Mouse (Mus musculus) forebrain, postnatal 0 days (tissue): ENCODE results near the gene Tnik. TPM values are rescaled to one million over a fixed set of nuclear protein-coding genes. Genes with fewer than 3 reads are reported as not detected.
A peak's percentile ranks its signal among the peaks of the same experiment; 100 is the strongest.

Source experiments
- ATAC-seq: fragments of 200-750 bp; cut with Nextera tagmentation; 2 replicates; pipeline ENCODE4 v1.8.0; 2017; ENCODE audit warnings: mild to moderate bottlenecking, moderate library complexity
- DNase-seq: peaks from one replicate; pipeline ENCODE4 v3.0.0-alpha.2; 2015
- H3K27ac ChIP-seq: fragments of 300-500 bp; sonication (generic); 2 replicates; pipeline ENCODE4 v1.5.1; 2014; ENCODE audit warnings: low read depth, mild to moderate bottlenecking, antibody characterized with exemption, low read length, moderate library complexity, mixed read lengths
- H3K27me3 ChIP-seq: fragments of 300-500 bp; sonication (generic); 2 replicates; pipeline ENCODE4 v1.6.1; 2014; ENCODE audit warnings: mild to moderate bottlenecking, low read length, mixed read lengths; ENCODE audit not compliant: insufficient read depth
- H3K36me3 ChIP-seq: fragments of 300-500 bp; sonication (generic); 2 replicates; pipeline ENCODE4 v1.6.1; 2014; ENCODE audit warnings: mild to moderate bottlenecking, moderate library complexity; ENCODE audit not compliant: insufficient read depth
- H3K4me1 ChIP-seq: fragments of 300-500 bp; sonication (generic); 2 replicates; pipeline ENCODE4 v1.6.1; 2014; ENCODE audit warnings: antibody characterized with exemption; ENCODE audit not compliant: insufficient read depth
- H3K4me2 ChIP-seq: fragments of 300-500 bp; sonication (generic); 2 replicates; pipeline ENCODE4 v1.6.1; 2014; ENCODE audit warnings: low read depth, mild to moderate bottlenecking, moderate library complexity
- H3K4me3 ChIP-seq: fragments of 300-500 bp; sonication (generic); 2 replicates; pipeline ENCODE4 v1.5.1; 2014; ENCODE audit warnings: low read depth, low read length, mixed read lengths
- H3K9ac ChIP-seq: fragments of 300-500 bp; sonication (generic); 2 replicates; pipeline ENCODE4 v1.6.1; 2014; ENCODE audit warnings: mild to moderate bottlenecking
- H3K9me3 ChIP-seq: fragments of 300-500 bp; sonication (generic); 2 replicates; pipeline ENCODE4 v1.6.1; 2016; ENCODE audit warnings: low read length
- CTCF ChIP-seq: sonication (generic); IDR thresholded peaks from 2 replicates; pipeline ENCODE4 v1.5.1; 2016; ENCODE audit warnings: antibody characterized with exemption, control low read depth, low read depth
- whole genome bisulfite sequencing: fragments of 180-500 bp; shearing (Covaris S2); extraction: QIAGEN DNeasy Blood & Tissue Kit; methylation state at CpG from one replicate; pipeline ENCODE4 v1.1.7; 2014; 5-methylcytosine and 5-hydroxymethylcytosine counted together
- polyA plus RNA-seq: library from polyadenylated mRNA; unstranded; fragments of >200 nt; fragmentation: Nextera tagmentation; extraction: Ambion mirVana; gene quantifications from 2 replicates; pipeline ENCODE4 v1.2.1, GENCODE M21; 2015
- total RNA-seq: library from RNA; depleted of rRNA; stranded (reverse); fragments of >200 nt; gene quantifications from 2 replicates; pipeline ENCODE4 v1.2.3, GENCODE M21; 2014

Tnik gene
- total and polyA plus RNA-seq, 2 experiments from 2014 or later: 43.0 to 125 TPM

- no peak for DNase-seq
- 20% methylated on average over 11 of the region's 11 CpGs for WGBS
- Histone ChIP-seq H3K36me3 (no peaks in the 10 kb centered on the region; the same call in 1 of the 2 replicates), H3K4me1 (no peaks in the 10 kb centered on the region), H3K9ac (no peak overlapping the region), H3K9me3 (no peaks in the 10 kb centered on the region), H3K4me2 (no peak overlapping the region), H3K27me3 (no peaks in the 10 kb centered on the region), H3K4me3 (no peak overlapping the region), H3K27ac (no peak overlapping the region)
- no peak for TF ChIP-seq CTCF
- no peak for ATAC-seq
Observed at GRCm38 (mm10) chr3:28544345-28544869, 281.4 kb downstream of the Tnik start.

DNA sequence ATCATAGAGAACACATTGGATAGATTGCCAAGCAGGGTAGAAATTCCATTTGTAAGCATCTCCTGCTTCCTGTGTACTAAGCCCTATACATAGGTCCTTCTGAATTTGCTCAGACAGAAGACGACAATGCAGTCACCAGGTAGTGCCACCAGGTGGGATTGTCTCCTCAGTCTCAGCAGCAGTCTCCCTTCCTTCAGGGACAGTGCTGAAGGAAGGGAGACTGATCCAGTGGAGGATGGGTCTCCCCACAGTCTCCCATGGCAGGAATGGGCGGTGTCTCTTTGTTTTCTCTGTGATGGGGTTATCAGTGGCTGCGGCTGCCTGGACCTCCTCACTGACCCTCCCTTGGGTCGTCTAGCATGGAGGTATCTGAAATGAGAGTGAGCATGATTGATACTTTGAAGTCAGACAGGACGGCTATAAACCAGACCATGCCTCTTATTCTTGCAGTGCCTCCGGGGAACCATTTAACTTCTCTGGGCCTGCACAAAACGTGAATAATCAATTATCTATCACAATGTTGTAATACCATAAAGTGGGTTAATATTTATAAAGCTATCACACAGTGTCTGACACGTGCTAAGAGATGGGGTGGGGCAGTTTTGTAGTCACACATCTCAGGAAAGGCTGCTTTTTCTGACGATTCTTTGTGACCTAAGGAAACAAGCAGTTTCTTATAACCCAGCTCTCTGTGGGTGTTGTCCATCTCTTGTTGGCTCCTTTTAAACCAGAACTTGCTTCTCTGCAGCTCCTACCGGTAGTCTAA, 285.1 kb downstream of the Tnik start:
- WGBS: 81% methylated on average over 10 of the region's 10 CpGs
- ATAC-seq: no peak

DNA sequence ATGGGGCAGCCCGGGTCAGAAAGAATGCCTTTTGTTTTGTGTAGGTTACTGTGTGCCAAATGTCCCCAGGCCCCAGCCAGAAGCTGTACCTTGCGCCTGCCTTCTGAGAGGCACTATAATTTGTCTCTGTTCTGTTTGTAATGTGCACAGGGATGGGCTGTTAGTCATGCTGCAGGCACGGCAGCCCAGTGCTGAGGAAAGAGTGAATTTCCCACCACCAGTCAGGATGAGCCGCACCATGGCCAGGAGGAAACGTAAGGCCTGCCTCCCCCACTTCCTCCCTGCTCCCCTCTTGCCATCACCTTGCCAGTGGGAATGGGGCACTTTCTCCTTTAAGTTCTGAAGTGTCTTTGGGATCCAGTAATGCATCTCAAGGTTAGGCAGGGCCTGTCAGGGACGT, 286.4 kb downstream of the Tnik start:
- DNase-seq: no peak
- H3K4me2 ChIP-seq: no peak overlapping the region
- 52% methylated on average over 6 of the region's 6 CpGs for WGBS
- no peak for ATAC-seq
- no peaks in the 10 kb centered on the region for H3K4me1 ChIP-seq
- H3K36me3 ChIP-seq: peaks cover 8% of the 10 kb centered on the region; the same call in 1 of the 2 replicates
- no peaks in the 10 kb centered on the region for H3K9me3 ChIP-seq
- no peak overlapping the region for H3K4me3 ChIP-seq
- no peaks in the 10 kb centered on the region for H3K27me3 ChIP-seq
- no peak overlapping the region for H3K27ac ChIP-seq
- no peak for TF ChIP-seq CTCF
- no peak overlapping the region for H3K9ac ChIP-seq

More for the DNA sequence above, 285.1 kb downstream of the Tnik start:
- no peak for TF ChIP-seq CTCF
- Histone ChIP-seq H3K27ac (no peak overlapping the region), H3K9me3 (no peaks in the 10 kb centered on the region), H3K4me1 (no peaks in the 10 kb centered on the region), H3K4me3 (no peak overlapping the region), H3K4me2 (no peak overlapping the region), H3K27me3 (no peaks in the 10 kb centered on the region), H3K9ac (no peak overlapping the region), H3K36me3 (0 out of 2 replicates have a peak, but pooled peaks cover 4% of the 10 kb centered on the region)
- no peak for DNase-seq

GRCm38 (mm10) chr3:28550497-28551093, 287.6 kb downstream of the Tnik start:
- H3K4me3 ChIP-seq: no peak overlapping the region
- H3K4me1 ChIP-seq: no peaks in the 10 kb centered on the region
- DNase-seq (peak; percentile 81), ATAC-seq (peak; percentile 87)
- TF ChIP-seq CTCF: no peak
- no peaks in the 10 kb centered on the region for H3K27me3 ChIP-seq
- no peak overlapping the region for H3K4me2 ChIP-seq
- peak overlapping the region; percentile 63; the same call in 1 of the 2 replicates for H3K27ac ChIP-seq
- no peaks in the 10 kb centered on the region for H3K9me3 ChIP-seq
- H3K36me3 ChIP-seq: peaks cover 8% of the 10 kb centered on the region; the same call in 1 of the 2 replicates
- no peak overlapping the region for H3K9ac ChIP-seq
- 19% methylated on average over 6 of the region's 6 CpGs for WGBS

GRCm38 (mm10) chr3:28551756-28552155, 288.7 kb downstream of the Tnik start:
- Histone ChIP-seq H3K4me3 (no peak overlapping the region), H3K4me2 (no peak overlapping the region), H3K27ac (no peak overlapping the region), H3K9me3 (no peaks in the 10 kb centered on the region), H3K36me3 (peaks cover 8% of the 10 kb centered on the region; the same call in 1 of the 2 replicates), H3K9ac (no peak overlapping the region), H3K4me1 (peaks cover 11% of the 10 kb centered on the region; the same call in 1 of the 2 replicates), H3K27me3 (no peaks in the 10 kb centered on the region)
- no peak for TF ChIP-seq CTCF
- ATAC-seq: no peak
- no peak for DNase-seq
- 74% methylated on average over 1 of the region's 1 CpGs for WGBS

GRCm38 (mm10) chr3:28554934-28555333, 291.9 kb downstream of the Tnik start:
- H3K27me3 ChIP-seq: no peaks in the 10 kb centered on the region
- no peak for TF ChIP-seq CTCF
- 48% methylated on average over 9 of the region's 9 CpGs for WGBS
- H3K4me3 ChIP-seq: no peak overlapping the region
- DNase-seq (no peak), ATAC-seq (no peak)
- no peak overlapping the region for H3K4me2 ChIP-seq
- H3K9me3 ChIP-seq: no peaks in the 10 kb centered on the region
- H3K36me3 ChIP-seq: peaks cover 8% of the 10 kb centered on the region; the same call in 1 of the 2 replicates
- H3K27ac ChIP-seq: peak overlapping the region; percentile 47
- no peak overlapping the region for H3K9ac ChIP-seq
- H3K4me1 ChIP-seq: peaks cover 19% of the 10 kb centered on the region; the same call in 1 of the 2 replicates
